Mouse (Mus musculus) MEL (cell line): Measurements from ENCODE around the gene Upf1.

Source experiments
- BHLHE40 ChIP-seq: IDR thresholded peaks from 2 replicates; pipeline ENCODE4 v1.6.1; 2012; ENCODE audit warnings: low read depth, mild to moderate bottlenecking, inconsistent platforms, low read length, improper control_type of control experiment, borderline replicate concordance
- CTCF ChIP-seq, 3 experiments: IDR thresholded peaks in 2 of 3; conservative IDR thresholded peaks in 1 of 3; 2 replicates each; pipeline ENCODE4 v1.5.1; 2011 to 2012; ENCODE audit warnings: low read length in 3 of 3, low read depth in 2 of 3, mild to moderate bottlenecking in 2 of 3, improper control_type of control experiment in 1 of 3, inconsistent platforms in 1 of 3, mixed read lengths in 1 of 3, moderate library complexity in 1 of 3; ENCODE audit not compliant: control insufficient read depth in 1 of 3, insufficient read depth in 1 of 3, poor library complexity in 1 of 3, severe bottlenecking in 1 of 3
- JUND ChIP-seq: IDR thresholded peaks from 2 replicates; pipeline ENCODE4 v1.6.1; 2011; ENCODE audit warnings: low read depth, mild to moderate bottlenecking, improper control_type of control experiment, low read length
- MAFK ChIP-seq: IDR thresholded peaks from 2 replicates; pipeline ENCODE4 v1.6.1; 2011; ENCODE audit warnings: low read depth, mild to moderate bottlenecking, low read length, improper control_type of control experiment, borderline replicate concordance
- MEF2A ChIP-seq: IDR thresholded peaks from 2 replicates; pipeline ENCODE4 v1.6.1; 2014; ENCODE audit warnings: low read depth, mild to moderate bottlenecking, inconsistent platforms, low read length, improper control_type of control experiment; ENCODE audit not compliant: poor library complexity, insufficient replicate concordance, severe bottlenecking; ENCODE audit errors: extremely low read depth
- POLR2A ChIP-seq, 2 experiments: IDR thresholded peaks; 2 replicates each; pipeline ENCODE4 v1.6.1; 2011 to 2012; ENCODE audit warnings: low read length in 2 of 2, mild to moderate bottlenecking in 2 of 2, control low read depth in 1 of 2, improper control_type of control experiment in 1 of 2, low read depth in 1 of 2, moderate library complexity in 1 of 2; ENCODE audit not compliant: control insufficient read depth in 1 of 2, insufficient read depth in 1 of 2, poor library complexity in 1 of 2
- SMC3 ChIP-seq: IDR thresholded peaks from 2 replicates; pipeline ENCODE4 v1.6.1; 2011; ENCODE audit warnings: low read depth, low read length, improper control_type of control experiment

DNA sequence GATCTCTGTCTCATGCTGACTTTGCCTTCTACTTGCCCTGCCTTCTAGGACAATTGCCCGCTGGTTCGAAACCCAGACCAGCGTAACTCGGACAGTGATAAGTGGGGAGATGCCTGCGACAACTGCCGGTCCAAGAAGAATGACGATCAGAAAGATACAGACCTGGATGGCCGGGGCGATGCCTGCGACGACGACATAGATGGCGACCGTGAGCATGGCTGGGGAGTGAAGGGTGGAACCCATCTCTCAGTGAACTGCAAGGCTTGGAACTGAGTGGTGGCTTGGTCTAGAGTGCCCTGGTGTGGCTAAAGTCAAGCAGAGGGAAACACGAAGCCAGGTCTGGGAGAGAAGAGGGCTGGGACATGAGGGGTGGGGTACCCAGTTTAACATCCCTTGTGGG, 24.0 kb upstream of the Upf1 start:
- TF ChIP-seq JUND (no peak), MAFK (no peak), POLR2A (IDR thresholded peaks at IDR 0.05; ENCODE audit: control insufficient read depth in 1 of 2, insufficient read depth in 1 of 2, low read depth in 1 of 2, low read length in 2 of 2, poor library complexity in 1 of 2) (no peak), CTCF (IDR thresholded peaks at IDR 0.05 in 2 of 3, conservative IDR thresholded peaks at IDR 0.05 in 1 of 3; ENCODE audit: control insufficient read depth in 1 of 3, insufficient read depth in 1 of 3, low read depth in 2 of 3, low read length in 3 of 3, poor library complexity in 1 of 3, severe bottlenecking in 1 of 3) (peak; percentile 8 to 41 (median 24); a peak in 4 of 6 replicates), MEF2A (no peak), SMC3 (no peak), BHLHE40 (no peak)
